Mouse (Mus musculus) gastrocnemius, postnatal 36 days (tissue): ENCODE data around the gene Galnt14. TPM values are rescaled to one million over a fixed set of nuclear protein-coding genes. Genes with fewer than 3 reads are reported as not detected.

Experiments used
- DNase-seq, 2 experiments: peaks; one replicate each; pipeline ENCODE4 v3.0.0; 2022
- intact Hi-C: fragments of 180-260 bp; cut with DNase I; formaldehyde crosslinking; loops from one replicate; pipeline ENCODE4 v1.15.1; 2025
- total RNA-seq, 2 experiments: library from RNA; stranded (reverse); gene quantifications; 2 replicates each; pipeline ENCODE4 v1.2.3; 2021

Gene Galnt14
- total RNA-seq, 2 experiments from 2014 or later = not detected

- intact Hi-C loops = no loop called here
Measured at GRCm38 (mm10) chr17:73670048-73670447, 40.2 kb downstream of the Galnt14 start.

GRCm38 (mm10) chr17:73668996-73669395 lies 41.3 kb downstream of the Galnt14 start:
- DNase-seq = no peak
- intact Hi-C loops = no loop called here

More at GRCm38 (mm10) chr17:73670048-73670447, 40.2 kb downstream of the Galnt14 start:
- DNase-seq = no peak

- intact Hi-C loops = no loop called here
- DNase-seq = no peak
Measured at GRCm38 (mm10) chr17:73663237-73663636, 47.0 kb downstream of the Galnt14 start.

GRCm38 (mm10) chr17:73658731-73659445 lies 51.4 kb downstream of the Galnt14 start:
- intact Hi-C loops = no loop called here
- no peak for DNase-seq

- intact Hi-C loops = no loop called here
- no peak for DNase-seq
Measured at GRCm38 (mm10) chr17:73656373-73656772, 53.9 kb downstream of the Galnt14 start.

- DNase-seq = no peak
Measured at GRCm38 (mm10) chr17:73654261-73654660, 56.0 kb downstream of the Galnt14 start.

GRCm38 (mm10) chr17:73649371-73649770 lies 60.9 kb downstream of the Galnt14 start:
- no peak for DNase-seq
- intact Hi-C loops = no loop called here

More at GRCm38 (mm10) chr17:73654261-73654660, 56.0 kb downstream of the Galnt14 start:
- intact Hi-C loops = no loop called here

GRCm38 (mm10) chr17:73641676-73642075 lies 68.6 kb downstream of the Galnt14 start:
- intact Hi-C loops = no loop called here
- DNase-seq = no peak

GRCm38 (mm10) chr17:73640117-73640480 lies 70.2 kb downstream of the Galnt14 start:
- intact Hi-C loops = no loop called here
- DNase-seq = no peak

GRCm38 (mm10) chr17:73639401-73640116 lies 70.7 kb downstream of the Galnt14 start:
- intact Hi-C loops = no loop called here
- no peak for DNase-seq

GRCm38 (mm10) chr17:73636988-73637387 lies 73.3 kb downstream of the Galnt14 start:
- intact Hi-C loops = no loop called here

GRCm38 (mm10) chr17:73634896-73635295 lies 75.4 kb downstream of the Galnt14 start:
- DNase-seq = no peak
- intact Hi-C loops = no loop called here

More at GRCm38 (mm10) chr17:73636988-73637387, 73.3 kb downstream of the Galnt14 start:
- DNase-seq = no peak

GRCm38 (mm10) chr17:73633991-73634710 lies 76.1 kb downstream of the Galnt14 start:
- intact Hi-C loops = no loop called here
- no peak for DNase-seq

GRCm38 (mm10) chr17:73628263-73628914 lies 81.9 kb downstream of the Galnt14 start:
- no peak for DNase-seq
- intact Hi-C loops = no loop called here

GRCm38 (mm10) chr17:73626912-73627311 lies 83.3 kb downstream of the Galnt14 start:
- no peak for DNase-seq
- intact Hi-C loops = no loop called here

GRCm38 (mm10) chr17:73620049-73620448 lies 90.2 kb downstream of the Galnt14 start:
- intact Hi-C loops = no loop called here
- DNase-seq = no peak

- DNase-seq = no peak
- intact Hi-C loops = no loop called here
Measured at GRCm38 (mm10) chr17:73602552-73603478, 107.4 kb downstream of the Galnt14 start.

- intact Hi-C loops = no loop called here
- no peak for DNase-seq
Measured at GRCm38 (mm10) chr17:73599923-73600322, 110.3 kb downstream of the Galnt14 start.

GRCm38 (mm10) chr17:73592081-73592480 lies 118.2 kb downstream of the Galnt14 start:
- intact Hi-C loops = no loop called here
- DNase-seq = no peak

- intact Hi-C loops = no loop called here
Measured at GRCm38 (mm10) chr17:73587573-73587972, 122.7 kb downstream of the Galnt14 start.

More at GRCm38 (mm10) chr17:73587573-73587972, 122.7 kb downstream of the Galnt14 start:
- DNase-seq = no peak
